Mouse (Mus musculus) thymus, adult 2 months (tissue): ENCODE results near the gene Itih5.

Experiments
- CTCF ChIP-seq: fragments of 200-500 bp; IDR thresholded peaks from 2 replicates; pipeline ENCODE4 v1.5.1; 2012; ENCODE audit warnings: mild to moderate bottlenecking, control low read depth, low read length, moderate library complexity, borderline replicate concordance; ENCODE audit not compliant: control insufficient read depth, poor library complexity, insufficient read depth; ENCODE audit errors: extremely low read depth
- POLR2A ChIP-seq: fragments of 200-500 bp; IDR thresholded peaks from 2 replicates; pipeline ENCODE4 v1.6.1; 2012; ENCODE audit warnings: mild to moderate bottlenecking, low read length, control low read depth, moderate library complexity; ENCODE audit not compliant: control insufficient read depth, poor library complexity, insufficient read depth; ENCODE audit errors: extremely low read depth

DNA sequence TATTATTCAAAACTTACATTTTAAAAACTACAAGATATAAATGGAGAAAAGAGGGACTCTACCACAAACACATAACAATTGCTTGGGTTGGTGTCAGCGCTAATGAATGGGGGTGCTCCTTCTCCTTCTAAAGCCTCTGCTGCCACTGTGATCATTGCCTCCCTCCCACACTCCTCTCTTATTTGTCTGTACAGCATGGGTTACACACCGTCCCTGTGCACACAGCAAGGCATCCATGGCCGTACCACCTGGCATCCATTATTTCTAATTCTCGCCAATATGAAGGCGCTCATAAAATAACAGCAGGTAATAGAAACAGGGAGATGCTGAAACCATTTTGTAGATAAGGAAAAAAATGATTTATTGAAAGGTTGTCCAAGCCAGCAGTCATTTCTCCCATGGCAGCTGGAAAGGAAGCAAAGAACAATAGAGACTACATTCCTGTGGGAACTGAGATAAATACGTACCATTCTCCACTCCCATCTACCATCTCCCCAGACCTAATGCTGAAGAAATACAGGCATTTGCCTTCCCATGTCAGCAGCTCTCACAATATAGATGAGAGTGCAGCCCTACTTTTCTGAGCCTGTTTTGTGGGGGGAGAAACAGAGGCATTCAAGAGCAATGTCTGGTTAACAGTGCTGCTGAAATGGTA is 44.7 kb upstream of the Itih5 start:
- TF ChIP-seq CTCF, result no peak
- no peak for TF ChIP-seq POLR2A
